Comparison of ENCODE assay signal across 9 mouse cellular contexts in genomic region chr7:123068715-123069273, GRCm38 (mm10). TPM values are rescaled to one million over a fixed set of nuclear protein-coding genes. Genes with fewer than 3 reads are reported as not detected.
DNase-seq lines count a peak whose midpoint lies in the region; ATAC-seq lines count a peak whose summit lies in the region.
"Had no signal": no experiment of that assay in that cellular context is flagged by ENCODE, and none has a peak within 500 bp of the region (broad histone marks: within the 10 kb centered on the region; RNA-seq: fewer than 3 reads in every experiment).

No protein-coding gene starts in this region.

- no peak overlapping the region for H3K9ac ChIP-seq in embryonic facial prominence, embryonic 12.5 days
- H3K9ac ChIP-seq in hindbrain, embryonic 12.5 days, result no peak overlapping the region
- H3K9ac ChIP-seq in midbrain, embryonic 13.5 days (replicated peaks), result peak overlapping the region; percentile 25; the same call in 1 of the 2 replicates
- H3K9ac ChIP-seq: liver, embryonic 14.5 days had no signal

- DNase-seq in heart, embryonic 10.5 days (ENCODE audit: low spot score), result no peak
- no peak for DNase-seq in heart, postnatal 25 days (ENCODE audit: low spot score)
- peak; percentile 71 for DNase-seq in NIH3T3 (ENCODE audit: low read depth)
- no peak for DNase-seq in B cell, adult 2 months
- DNase-seq in spleen, postnatal 14 days (ENCODE audit: low spot score in 2 of 2), result no peak

- intact Hi-C loops in heart, postnatal 25 days (cut with DNase I), result no loop called here

- H3K27me3 ChIP-seq in heart, embryonic 10.5 days (ENCODE audit: insufficient read depth, poor library complexity, severe bottlenecking), result no peaks in the 10 kb centered on the region
- H3K27me3 ChIP-seq in embryonic facial prominence, embryonic 12.5 days, result no peaks in the 10 kb centered on the region
- peaks cover 3% of the 10 kb centered on the region; the same call in 1 of the 2 replicates for H3K27me3 ChIP-seq in hindbrain, embryonic 12.5 days
- H3K27me3 ChIP-seq in midbrain, embryonic 13.5 days, result 0 out of 2 replicates have a peak, but pooled peaks cover 7% of the 10 kb centered on the region

- WGBS in heart, embryonic 10.5 days, result 64% methylated on average over 9 of the region's 9 CpGs
- WGBS in embryonic facial prominence, embryonic 12.5 days, result 37% methylated on average over 9 of the region's 9 CpGs
- WGBS in hindbrain, embryonic 12.5 days, result 18% methylated on average over 9 of the region's 9 CpGs
- 18% methylated on average over 9 of the region's 9 CpGs for WGBS in midbrain, embryonic 13.5 days

- no peak overlapping the region for H3K4me2 ChIP-seq in embryonic facial prominence, embryonic 12.5 days (replicated peaks)
- H3K4me2 ChIP-seq in hindbrain, embryonic 12.5 days (replicated peaks), result no peak overlapping the region
- no peak overlapping the region for H3K4me2 ChIP-seq in midbrain, embryonic 13.5 days (replicated peaks)

- H3K36me3 ChIP-seq in heart, embryonic 10.5 days, result no peaks in the 10 kb centered on the region
- H3K36me3 ChIP-seq in embryonic facial prominence, embryonic 12.5 days, result no peaks in the 10 kb centered on the region
- H3K36me3 ChIP-seq in hindbrain, embryonic 12.5 days, result no peaks in the 10 kb centered on the region
- 0 out of 2 replicates have a peak, but pooled peaks cover 3% of the 10 kb centered on the region for H3K36me3 ChIP-seq in midbrain, embryonic 13.5 days

- H3K27ac ChIP-seq in heart, embryonic 10.5 days, result peak overlapping the region; percentile 36; the same call in 1 of the 2 replicates
- no peak overlapping the region for H3K27ac ChIP-seq in embryonic facial prominence, embryonic 12.5 days
- H3K27ac ChIP-seq in hindbrain, embryonic 12.5 days, result peak overlapping the region; percentile 79
- H3K27ac ChIP-seq in midbrain, embryonic 13.5 days, result peak overlapping the region; percentile 87
- H3K27ac ChIP-seq: liver, embryonic 14.5 days had no signal

- 0 out of 2 replicates have a peak, but pooled peaks have one; percentile 69 for ATAC-seq in embryonic facial prominence, embryonic 12.5 days (ENCODE audit: insufficient number of reproducible peaks, insufficient read depth, low FRiP score, low TSS enrichment)
- ATAC-seq in hindbrain, embryonic 12.5 days (ENCODE audit: low FRiP score), result peak; percentile 94
- ATAC-seq in midbrain, embryonic 13.5 days, result peak; percentile 91

- no peaks in the 10 kb centered on the region for H3K9me3 ChIP-seq in heart, embryonic 10.5 days
- H3K9me3 ChIP-seq in embryonic facial prominence, embryonic 12.5 days, result no peaks in the 10 kb centered on the region
- H3K9me3 ChIP-seq in hindbrain, embryonic 12.5 days (replicated peaks), result no peaks in the 10 kb centered on the region
- no peaks in the 10 kb centered on the region for H3K9me3 ChIP-seq in midbrain, embryonic 13.5 days

- peaks cover 18% of the 10 kb centered on the region for H3K4me1 ChIP-seq in heart, embryonic 10.5 days
- peaks cover 8% of the 10 kb centered on the region; the same call in 1 of the 2 replicates for H3K4me1 ChIP-seq in embryonic facial prominence, embryonic 12.5 days
- peaks cover 17% of the 10 kb centered on the region for H3K4me1 ChIP-seq in hindbrain, embryonic 12.5 days
- H3K4me1 ChIP-seq in midbrain, embryonic 13.5 days (replicated peaks), result peaks cover 25% of the 10 kb centered on the region

- H3K4me3 ChIP-seq in heart, embryonic 10.5 days, result no peak overlapping the region
- H3K4me3 ChIP-seq in embryonic facial prominence, embryonic 12.5 days, result no peak overlapping the region
- H3K4me3 ChIP-seq in hindbrain, embryonic 12.5 days, result no peak overlapping the region
- H3K4me3 ChIP-seq in midbrain, embryonic 13.5 days (replicated peaks), result no peak overlapping the region

RNA-seq across cellular contexts. Expression of gene Tnrc6a, which starts 54.9 kb away (rescaled TPM):
- polyA plus RNA-seq in heart, embryonic 10.5 days (2016; fragmentation: Nextera tagmentation; extraction: Ambion mirVana), result 39.9 and 51.2 TPM in 2 replicates
- total RNA-seq in heart, postnatal 25 days (2021), result 10 to 100 TPM; 33.1 to 33.3 TPM
- polyA plus RNA-seq in embryonic facial prominence, embryonic 12.5 days (2016; fragmentation: Nextera tagmentation; extraction: Ambion mirVana), result 66.1 and 70.9 TPM in 2 replicates
- 70.7 and 79.9 TPM in 2 replicates for polyA plus RNA-seq in hindbrain, embryonic 12.5 days (2016; fragmentation: Nextera tagmentation; extraction: Ambion mirVana)
- 57.0 and 62.1 TPM in 2 replicates for polyA plus RNA-seq in midbrain, embryonic 13.5 days (2015; fragmentation: Nextera tagmentation; extraction: Ambion mirVana)
